Mouse (Mus musculus) lung, postnatal 14 days (tissue): ENCODE data around the gene Trip10.

Source experiments
- DNase-seq: peaks from one replicate; pipeline ENCODE4 v3.0.0; 2021

The Trip10 gene

GRCm38 (mm10) chr17:57249186-57250181 is at the start of gene Trip10:
Trip10 (plus strand) TSS chr17:57249455.
- peak; percentile 100 for DNase-seq

- no peak for DNase-seq
These were observed 47.2 kb upstream of the Trip10 start for GRCm38 (mm10) chr17:57201841-57202724.

GRCm38 (mm10) chr17:57207938-57208337 is 41.3 kb upstream of the Trip10 start:
- no peak for DNase-seq

- DNase-seq = no peak
These were observed 39.9 kb upstream of the Trip10 start for GRCm38 (mm10) chr17:57209330-57209729.

- no peak for DNase-seq
These were observed 37.8 kb upstream of the Trip10 start for GRCm38 (mm10) chr17:57211501-57211900.

GRCm38 (mm10) chr17:57214676-57215387 is 34.4 kb upstream of the Trip10 start:
- DNase-seq = no peak

- DNase-seq = no peak
These were observed 30.8 kb upstream of the Trip10 start for GRCm38 (mm10) chr17:57218335-57218900.

GRCm38 (mm10) chr17:57219167-57219883 is 29.9 kb upstream of the Trip10 start:
- peak; percentile 87 for DNase-seq

GRCm38 (mm10) chr17:57219884-57220207 is 29.4 kb upstream of the Trip10 start:
- DNase-seq = peak; percentile 54

GRCm38 (mm10) chr17:57221911-57222310 is 27.3 kb upstream of the Trip10 start:
- DNase-seq = no peak

GRCm38 (mm10) chr17:57223313-57223712 is 25.9 kb upstream of the Trip10 start:
- DNase-seq = no peak

GRCm38 (mm10) chr17:57227468-57227867 is 21.8 kb upstream of the Trip10 start:
- DNase-seq = no peak

- peak; percentile 58 for DNase-seq
These were observed 21.2 kb upstream of the Trip10 start, which contains the start of gene C3 for GRCm38 (mm10) chr17:57228014-57228413. C3 (minus strand) TSS chr17:57228136.

- DNase-seq = no peak
These were observed 20.4 kb upstream of the Trip10 start for GRCm38 (mm10) chr17:57228873-57229272.

- DNase-seq = no peak
These were observed 19.2 kb upstream of the Trip10 start for GRCm38 (mm10) chr17:57229851-57230727.

GRCm38 (mm10) chr17:57230728-57231125 is 18.5 kb upstream of the Trip10 start:
- DNase-seq = peak; percentile 45

GRCm38 (mm10) chr17:57231321-57231771 is 17.9 kb upstream of the Trip10 start:
- peak; percentile 35 for DNase-seq

- DNase-seq = no peak
These were observed 17.1 kb upstream of the Trip10 start for GRCm38 (mm10) chr17:57232200-57232599.

GRCm38 (mm10) chr17:57233038-57233437 is 16.2 kb upstream of the Trip10 start:
- no peak for DNase-seq

- no peak for DNase-seq
These were observed 14.9 kb upstream of the Trip10 start for GRCm38 (mm10) chr17:57234254-57234928.
